Mouse (Mus musculus): ENCODE measurements around the gene Zdhhc11. TPM values are rescaled to one million over a fixed set of nuclear protein-coding genes. Genes with fewer than 3 reads are reported as not detected.
"Not testable (repeated sequence)": the region's sequence is repeated elsewhere in the genome, so short reads cannot be mapped to it uniquely, and the experiment has no call there.

The Zdhhc11 gene
- polyA plus RNA-seq, 1 experiment from 2014 or later = not detected

GRCm38 (mm10) chr13:73970545-73971448 lies 7.1 kb downstream of the Zdhhc11 start:
- WGBS = 31% methylated on average over 12 of the region's 12 CpGs
- Histone ChIP-seq H3K36me3 (no peaks in the 10 kb centered on the region), H3K27ac (no peak overlapping the region), H3K4me3 (no peak overlapping the region), H3K27me3 (0 out of 2 replicates have a peak, but pooled peaks cover 3% of the 10 kb centered on the region), H3K9ac (no peak overlapping the region), H3K4me2 (replicated peaks) (peak overlapping the region; percentile 17), H3K4me1 (no peaks in the 10 kb centered on the region), H3K9me3 (no peaks in the 10 kb centered on the region)
- ATAC-seq (ENCODE audit: low FRiP score, low read depth) = peak; percentile 82

- no peak overlapping the region for H3K9ac ChIP-seq
- H3K27ac ChIP-seq = no peak overlapping the region
- no peaks in the 10 kb centered on the region for H3K9me3 ChIP-seq
- no peaks in the 10 kb centered on the region for H3K4me1 ChIP-seq
- no peak for ATAC-seq (ENCODE audit: low FRiP score, low read depth)
- no peak overlapping the region for H3K4me3 ChIP-seq
- H3K4me2 ChIP-seq (replicated peaks) = no peak overlapping the region
- no peaks in the 10 kb centered on the region for H3K27me3 ChIP-seq
- WGBS = 84% methylated on average over 3 of the region's 3 CpGs
- no peaks in the 10 kb centered on the region for H3K36me3 ChIP-seq
Measured at GRCm38 (mm10) chr13:73974523-73974922, 10.9 kb downstream of the Zdhhc11 start.

- no peak overlapping the region for H3K9ac ChIP-seq
- 82% methylated on average over 5 of the region's 5 CpGs for WGBS
- H3K4me1 ChIP-seq = no peaks in the 10 kb centered on the region
- H3K27ac ChIP-seq = no peak overlapping the region
- H3K27me3 ChIP-seq = no peaks in the 10 kb centered on the region
- no peak for ATAC-seq (ENCODE audit: low FRiP score, low read depth)
- H3K9me3 ChIP-seq = no peaks in the 10 kb centered on the region
- H3K36me3 ChIP-seq = no peaks in the 10 kb centered on the region
- H3K4me2 ChIP-seq (replicated peaks) = no peak overlapping the region
- H3K4me3 ChIP-seq = no peak overlapping the region
Measured at GRCm38 (mm10) chr13:73976935-73977334, 13.3 kb downstream of the Zdhhc11 start.

- Histone ChIP-seq H3K9me3 (no peaks in the 10 kb centered on the region), H3K4me1 (0 out of 2 replicates have a peak, but pooled peaks cover 4% of the 10 kb centered on the region), H3K27me3 (no peaks in the 10 kb centered on the region), H3K27ac (no peak overlapping the region), H3K4me3 (no peak overlapping the region), H3K9ac (no peak overlapping the region), H3K4me2 (replicated peaks) (no peak overlapping the region), H3K36me3 (no peaks in the 10 kb centered on the region)
- WGBS = 48% methylated on average over 5 of the region's 5 CpGs
- no peak for ATAC-seq (ENCODE audit: low FRiP score, low read depth)
Measured at GRCm38 (mm10) chr13:73990325-73990724, 26.7 kb downstream of the Zdhhc11 start.

- no peaks in the 10 kb centered on the region for H3K9me3 ChIP-seq
- H3K27ac ChIP-seq = no peak overlapping the region
- no peak for ATAC-seq (ENCODE audit: low FRiP score, low read depth)
- WGBS = 84% methylated on average over 2 of the region's 2 CpGs
- no peak overlapping the region for H3K9ac ChIP-seq
- H3K27me3 ChIP-seq = no peaks in the 10 kb centered on the region
- no peak overlapping the region for H3K4me3 ChIP-seq
- H3K4me1 ChIP-seq = 0 out of 2 replicates have a peak, but pooled peaks cover 4% of the 10 kb centered on the region
- H3K36me3 ChIP-seq = no peaks in the 10 kb centered on the region
- no peak overlapping the region for H3K4me2 ChIP-seq (replicated peaks)
Measured at GRCm38 (mm10) chr13:73990761-73991160, 27.1 kb downstream of the Zdhhc11 start.

- Histone ChIP-seq H3K9ac (no peak overlapping the region), H3K4me2 (replicated peaks) (no peak overlapping the region), H3K36me3 (no peaks in the 10 kb centered on the region), H3K4me3 (no peak overlapping the region), H3K27me3 (no peaks in the 10 kb centered on the region), H3K27ac (no peak overlapping the region), H3K4me1 (0 out of 2 replicates have a peak, but pooled peaks cover 4% of the 10 kb centered on the region), H3K9me3 (no peaks in the 10 kb centered on the region)
- ATAC-seq (ENCODE audit: low FRiP score, low read depth) = no peak
- 77% methylated on average over 5 of the region's 5 CpGs for WGBS
Measured at GRCm38 (mm10) chr13:73991267-73991666, 27.6 kb downstream of the Zdhhc11 start.

- no peak for ATAC-seq (ENCODE audit: low FRiP score, low read depth)
- Histone ChIP-seq H3K27ac (no peak overlapping the region), H3K4me2 (replicated peaks) (no peak overlapping the region), H3K9ac (no peak overlapping the region), H3K27me3 (0 out of 2 replicates have a peak, but pooled peaks cover 9% of the 10 kb centered on the region), H3K4me1 (no peaks in the 10 kb centered on the region), H3K4me3 (no peak overlapping the region), H3K36me3 (no peaks in the 10 kb centered on the region), H3K9me3 (no peaks in the 10 kb centered on the region)
- WGBS = 88% methylated on average over 4 of the region's 4 CpGs
Measured at GRCm38 (mm10) chr13:73996456-73996855, 32.8 kb downstream of the Zdhhc11 start.

GRCm38 (mm10) chr13:74000519-74000918 lies 36.9 kb downstream of the Zdhhc11 start:
- no peaks in the 10 kb centered on the region for H3K9me3 ChIP-seq
- H3K4me3 ChIP-seq = no peak overlapping the region

GRCm38 (mm10) chr13:74000961-74001360 lies 37.3 kb downstream of the Zdhhc11 start:
- Histone ChIP-seq H3K27ac (no peak overlapping the region), H3K4me2 (replicated peaks) (no peak overlapping the region), H3K36me3 (no peaks in the 10 kb centered on the region), H3K4me3 (no peak overlapping the region), H3K9ac (no peak overlapping the region), H3K27me3 (peaks cover 11% of the 10 kb centered on the region; the same call in 1 of the 2 replicates), H3K9me3 (no peaks in the 10 kb centered on the region), H3K4me1 (no peaks in the 10 kb centered on the region)
- 81% methylated on average over 6 of the region's 6 CpGs for WGBS
- ATAC-seq (ENCODE audit: low FRiP score, low read depth) = no peak

More at GRCm38 (mm10) chr13:74000519-74000918, 36.9 kb downstream of the Zdhhc11 start:
- no peaks in the 10 kb centered on the region for H3K4me1 ChIP-seq
- no peak overlapping the region for H3K9ac ChIP-seq
- no peaks in the 10 kb centered on the region for H3K36me3 ChIP-seq
- no peak overlapping the region for H3K27ac ChIP-seq
- no peak for ATAC-seq (ENCODE audit: low FRiP score, low read depth)
- H3K4me2 ChIP-seq (replicated peaks) = no peak overlapping the region
- H3K27me3 ChIP-seq = 0 out of 2 replicates have a peak, but pooled peaks cover 11% of the 10 kb centered on the region

GRCm38 (mm10) chr13:74001492-74001891 lies 37.8 kb downstream of the Zdhhc11 start:
- no peak for ATAC-seq (ENCODE audit: low FRiP score, low read depth)
- H3K36me3 ChIP-seq = no peaks in the 10 kb centered on the region
- H3K9ac ChIP-seq = no peak overlapping the region
- H3K27ac ChIP-seq = no peak overlapping the region
- no peak overlapping the region for H3K4me3 ChIP-seq
- no peaks in the 10 kb centered on the region for H3K9me3 ChIP-seq
- 78% methylated on average over 4 of the region's 4 CpGs for WGBS
- H3K4me1 ChIP-seq = no peaks in the 10 kb centered on the region
- H3K27me3 ChIP-seq = peaks cover 11% of the 10 kb centered on the region; the same call in 1 of the 2 replicates
- H3K4me2 ChIP-seq (replicated peaks) = no peak overlapping the region

- peaks cover 22% of the 10 kb centered on the region for H3K4me1 ChIP-seq
- not testable (repeated sequence) for H3K9me3 ChIP-seq; H3K4me3 ChIP-seq; H3K9ac ChIP-seq; H3K36me3 ChIP-seq; ATAC-seq (ENCODE audit: low FRiP score, low read depth); H3K4me2 ChIP-seq (replicated peaks); H3K27ac ChIP-seq
- H3K27me3 ChIP-seq = peaks cover 52% of the 10 kb centered on the region
- WGBS = 86% methylated on average over 4 of the region's 4 CpGs
Measured at GRCm38 (mm10) chr13:74006881-74007280, 43.2 kb downstream of the Zdhhc11 start.

GRCm38 (mm10) chr13:74008216-74008615 lies 44.6 kb downstream of the Zdhhc11 start:
- peaks cover 58% of the 10 kb centered on the region for H3K27me3 ChIP-seq

More at GRCm38 (mm10) chr13:74008216-74008615, 44.6 kb downstream of the Zdhhc11 start:
- H3K9me3 ChIP-seq; H3K9ac ChIP-seq; ATAC-seq (ENCODE audit: low FRiP score, low read depth); H3K27ac ChIP-seq; H3K4me2 ChIP-seq (replicated peaks); H3K36me3 ChIP-seq; H3K4me3 ChIP-seq: not testable (repeated sequence)
- peaks cover 22% of the 10 kb centered on the region for H3K4me1 ChIP-seq
- 67% methylated on average over 2 of the region's 2 CpGs for WGBS
